Comparison of ENCODE assay signal across 11 mouse cellular contexts in the genomic region with DNA sequence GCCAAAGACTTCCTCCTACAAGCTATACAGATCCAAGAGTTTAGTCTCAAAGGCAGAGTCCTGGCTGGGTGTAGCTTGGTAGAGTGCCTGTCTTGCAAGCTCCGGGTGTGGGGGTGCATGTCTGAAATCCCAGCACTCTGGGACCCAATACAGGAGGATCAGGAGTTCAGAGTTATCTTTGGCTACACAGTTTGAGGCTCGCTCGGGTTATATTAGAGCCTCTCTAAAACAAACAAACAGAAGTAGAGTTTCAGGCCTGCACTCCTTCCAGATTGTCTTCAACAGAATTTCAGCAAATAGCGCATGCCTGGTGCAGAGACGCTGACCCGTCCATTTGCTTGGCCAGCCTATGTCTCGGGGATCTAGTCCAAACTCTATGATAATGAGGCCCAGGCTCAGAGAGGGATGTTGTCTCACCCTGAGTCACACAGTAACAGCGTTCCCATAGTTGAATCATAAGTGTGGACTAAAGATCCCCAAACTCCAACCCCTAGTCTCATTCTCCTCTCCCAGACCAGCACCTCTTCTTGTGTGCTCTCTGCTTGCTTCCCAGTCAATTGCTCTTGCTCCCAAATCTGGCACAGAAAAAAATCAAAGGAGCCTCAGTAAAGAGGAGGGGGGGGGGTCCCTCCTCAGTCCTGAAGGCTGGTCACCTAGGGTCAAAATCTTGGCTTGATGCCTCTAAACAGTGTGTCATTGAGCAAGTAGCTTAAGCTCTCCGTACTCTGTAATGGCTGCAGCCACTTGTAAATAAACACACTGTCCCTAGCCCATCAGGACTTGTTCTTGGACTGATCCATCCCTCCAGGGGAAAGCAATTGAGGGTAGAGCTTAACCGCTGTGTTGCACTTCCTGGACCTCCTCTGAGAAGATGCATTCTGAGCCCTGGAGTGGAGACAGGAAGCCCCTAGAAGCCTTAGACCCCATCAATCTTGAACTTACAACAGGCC. TPM values are rescaled to one million over a fixed set of nuclear protein-coding genes. Genes with fewer than 3 reads are reported as not detected.
A peak's percentile ranks its signal among the peaks of the same experiment; 100 is the strongest.
DNase-seq lines count a peak whose midpoint lies in the region; TF ChIP-seq lines count a peak whose summit lies in the region.
"Had no signal": no experiment of that assay in that cellular context is flagged by ENCODE, and none has a peak within 500 bp of the region (broad histone marks: within the 10 kb centered on the region; RNA-seq: fewer than 3 reads in every experiment).

No protein-coding gene starts in this region.

- H3K79me2 ChIP-seq in macrophage (ENCODE audit: inconsistent target), result no peaks in the 10 kb centered on the region

- 96% methylated on average over 10 of the region's 10 CpGs for WGBS in macrophage (ENCODE audit: missing documents)

- peaks cover 31% of the 10 kb centered on the region for H3K4me1 ChIP-seq in bone marrow macrophage, adult 2 months (ENCODE audit: control insufficient read depth, insufficient read depth, low read length)

- H3K36me3 ChIP-seq in macrophage (ENCODE audit: inconsistent target), result no peaks in the 10 kb centered on the region

- TF ChIP-seq POLR2A in bone marrow macrophage, adult 2 months (IDR thresholded peaks at IDR 0.05; ENCODE audit: borderline replicate concordance, low read depth, low read length), result no peak

- DNase-seq in heart, adult 11 months, result peak; percentile 93
- no peak for DNase-seq in heart, adult 9 months (ENCODE audit: low spot score in 2 of 2)
- peak in 1 of 2 experiments; percentile 8 for DNase-seq in left cerebral cortex, adult 2 months (ENCODE audit: extremely low spot score in 1 of 2, low spot score in 2 of 2)
- DNase-seq in left cerebral cortex, adult 18-20 months (ENCODE audit: low spot score in 2 of 2), result no peak
- DNase-seq in layer of hippocampus, postnatal 36 days, result no peak
- DNase-seq in gastrocnemius, postnatal 10 days, result no peak
- DNase-seq: lung, adult 18-20 months had no signal

- H3K4me3 ChIP-seq in left cerebral cortex, adult 2 months, result peak overlapping the region; percentile 53; the same call in 1 of the 2 replicates
- H3K4me3 ChIP-seq in bone marrow macrophage, adult 2 months (ENCODE audit: insufficient read depth, low read length), result no peak overlapping the region
- no peak overlapping the region for H3K4me3 ChIP-seq in macrophage (ENCODE audit: inconsistent target)

- intact Hi-C loops in left cerebral cortex, adult 2 months (cut with DNase I), result loop anchor here (1.0 kb wide), 1 partner anchor 22 kb away; no protein-coding TSS in a partner anchor

- peak overlapping the region; percentile 95 for H3K27ac ChIP-seq in left cerebral cortex, adult 2 months
- peak overlapping the region; percentile 72 for H3K27ac ChIP-seq in bone marrow macrophage, adult 2 months (ENCODE audit: insufficient read depth, low read depth, low read length)
- peak overlapping the region; percentile 69 for H3K27ac ChIP-seq in macrophage

- TF ChIP-seq CTCF in left cerebral cortex, adult 2 months (IDR thresholded peaks at IDR 0.05), result no peak
- no peak for TF ChIP-seq CTCF in bone marrow macrophage, adult 2 months (IDR thresholded peaks at IDR 0.05; ENCODE audit: low read depth, low read length)

RNA-seq across cellular contexts. Expression of a gene that starts 6.5 kb away (rescaled TPM):
- total RNA-seq in left cerebral cortex, adult 2 months (2021), result under 1 TPM; 0.40 to 0.57 TPM
- total RNA-seq in left cerebral cortex, adult 18-20 months (2021), result under 1 TPM; 0.16 to 0.46 TPM
- not detected in 2 replicates for polyA plus RNA-seq in bone marrow macrophage, adult 2 months (2012; ENCODE audit: insufficient read depth, insufficient read length, missing spikeins)
- not detected for total RNA-seq in macrophage (2018; cell fraction: chromatin; rRNA removed)
- not detected for total RNA-seq in macrophage (2018; cell fraction: cytosol; rRNA removed)
- total RNA-seq in macrophage (2018; cell fraction: nucleus; rRNA removed), result under 1 TPM in 1 of 26 experiments, not detected in 25; 0.24 TPM
- polyA plus RNA-seq in macrophage (2018), result not detected in 3 replicates
- total RNA-seq in layer of hippocampus, postnatal 36 days (2021), result not detected
- total RNA-seq in gastrocnemius, postnatal 10 days (2021), result 100 to 1,000 TPM; 200 to 208 TPM
- total RNA-seq: common myeloid progenitor, adult 5-6 weeks had no signal

RNA-seq across cellular contexts. Expression of a gene that starts 8.8 kb away (rescaled TPM):
- 1 to 10 TPM; 3.8 to 4.2 TPM for total RNA-seq in left cerebral cortex, adult 2 months (2021)
- 1 to 10 TPM; 2.3 to 4.9 TPM for total RNA-seq in left cerebral cortex, adult 18-20 months (2021)
- not detected in 2 replicates for polyA plus RNA-seq in bone marrow macrophage, adult 2 months (2012; ENCODE audit: insufficient read depth, insufficient read length, missing spikeins)
- total RNA-seq in macrophage (2018; cell fraction: chromatin; rRNA removed), result not detected
- total RNA-seq in macrophage (2018; cell fraction: cytosol; rRNA removed), result not detected
- not detected for total RNA-seq in macrophage (2018; cell fraction: nucleus; rRNA removed)
- not detected in 3 replicates for polyA plus RNA-seq in macrophage (2018)
- total RNA-seq in layer of hippocampus, postnatal 36 days (2021), result 1 to 10 TPM; 4.7 to 5.1 TPM
- not detected for total RNA-seq in gastrocnemius, postnatal 10 days (2021)
- total RNA-seq: common myeloid progenitor, adult 5-6 weeks had no signal
- polyA plus RNA-seq: C2C12 had no signal

RNA-seq across cellular contexts. Expression of a gene that starts 11.3 kb away (rescaled TPM):
- total RNA-seq in left cerebral cortex, adult 2 months (2021), result not detected
- not detected for total RNA-seq in left cerebral cortex, adult 18-20 months (2021)
- not detected in 2 replicates for polyA plus RNA-seq in bone marrow macrophage, adult 2 months (2012; ENCODE audit: insufficient read depth, insufficient read length, missing spikeins)
- not detected for total RNA-seq in macrophage (2018; cell fraction: chromatin; rRNA removed)
- not detected for total RNA-seq in macrophage (2018; cell fraction: cytosol; rRNA removed)
- total RNA-seq in macrophage (2018; cell fraction: nucleus; rRNA removed), result not detected
- polyA plus RNA-seq in macrophage (2018), result not detected in 3 replicates
- not detected for total RNA-seq in layer of hippocampus, postnatal 36 days (2021)
- under 1 TPM; 0.09 to 0.45 TPM for total RNA-seq in gastrocnemius, postnatal 10 days (2021)
- total RNA-seq: common myeloid progenitor, adult 5-6 weeks had no signal
- polyA plus RNA-seq: C2C12 had no signal

RNA-seq across cellular contexts. Expression of a gene that starts 17.4 kb away (rescaled TPM):
- total RNA-seq in left cerebral cortex, adult 2 months (2021), result 10 to 100 TPM; 45.3 to 46.4 TPM
- 10 to 100 TPM; 38.8 to 47.7 TPM for total RNA-seq in left cerebral cortex, adult 18-20 months (2021)
- polyA plus RNA-seq in bone marrow macrophage, adult 2 months (2012; ENCODE audit: insufficient read depth, insufficient read length, missing spikeins), result 12.6 and 16.4 TPM in 2 replicates
- total RNA-seq in macrophage (2018; cell fraction: chromatin; rRNA removed), result 100 to 1,000 TPM in 4 of 26 experiments, 10 to 100 TPM in 22; 30.8 to 125 (median 48.0) TPM
- 10 to 100 TPM; 10.3 to 24.2 (median 12.9) TPM for total RNA-seq in macrophage (2018; cell fraction: cytosol; rRNA removed)
- total RNA-seq in macrophage (2018; cell fraction: nucleus; rRNA removed), result 10 to 100 TPM; 18.3 to 78.5 (median 37.7) TPM
- polyA plus RNA-seq in macrophage (2018), result 10.7 to 11.7 TPM (median 11.6 TPM) in 3 replicates
- 10 to 100 TPM; 34.1 to 34.9 TPM for total RNA-seq in layer of hippocampus, postnatal 36 days (2021)
- total RNA-seq in gastrocnemius, postnatal 10 days (2021), result 10 to 100 TPM; 16.1 to 17.3 TPM

RNA-seq across cellular contexts. Expression of a gene that starts 28.5 kb away (rescaled TPM):
- under 1 TPM in 1 of 2 experiments, not detected in 1; 0.36 TPM for total RNA-seq in left cerebral cortex, adult 2 months (2021)
- not detected for total RNA-seq in left cerebral cortex, adult 18-20 months (2021)
- not detected in 2 replicates for polyA plus RNA-seq in bone marrow macrophage, adult 2 months (2012; ENCODE audit: insufficient read depth, insufficient read length, missing spikeins)
- not detected for total RNA-seq in macrophage (2018; cell fraction: chromatin; rRNA removed)
- total RNA-seq in macrophage (2018; cell fraction: cytosol; rRNA removed), result not detected
- not detected for total RNA-seq in macrophage (2018; cell fraction: nucleus; rRNA removed)
- polyA plus RNA-seq in macrophage (2018), result not detected in 3 replicates
- total RNA-seq in layer of hippocampus, postnatal 36 days (2021), result not detected
- 1 to 10 TPM; 1.2 to 1.3 TPM for total RNA-seq in gastrocnemius, postnatal 10 days (2021)
- total RNA-seq: common myeloid progenitor, adult 5-6 weeks had no signal
- polyA plus RNA-seq: C2C12 had no signal

Comparison
In these comparisons a context has a peak if more than half of its experiments do, and no peak if none do; other contexts are left out.
1. RNA of a gene that starts 6.5 kb away (total RNA-seq): 200 to 208 TPM in gastrocnemius, postnatal 10 days; 0.40 to 0.57 TPM in left cerebral cortex, adult 2 months, 0.16 to 0.46 TPM in left cerebral cortex, adult 18-20 months and not detected in layer of hippocampus, postnatal 36 days; every median in the first group is over 100 times any median in the second.
2. Peak in every context shown above with its lines, with median percentiles within 50 percentile points of each other: H3K27ac ChIP-seq.